Mouse (Mus musculus) urinary bladder, postnatal 25 days (tissue): ENCODE measurements around the gene Gm45618.

Experiments used
- DNase-seq: peaks from one replicate; pipeline ENCODE4 v3.0.0; 2022; ENCODE audit warnings: low spot score

Gene Gm45618

GRCm38 (mm10) chr7:142070458-142071211 is 49.9 kb downstream of the Gm45618 start:
- DNase-seq, result peak; percentile 61
